Mouse (Mus musculus): ENCODE measurements around the gene Adprhl1.

GRCm38 (mm10) chr8:13208627-13209355, 45.2 kb downstream of the Adprhl1 start:
- TF ChIP-seq GATA1 (IDR thresholded peaks at IDR 0.05; ENCODE audit: borderline replicate concordance, low read length) (no peak), FLI1 (IDR thresholded peaks at IDR 0.05; ENCODE audit: low read length) (no peak)

All from megakaryocyte, embryonic 14.5 days (primary cell).